21 mouse cellular contexts compared by ENCODE assay signal in genomic region chr5:9035457-9035856, GRCm38 (mm10).
"Had no signal": no experiment of that assay in that cellular context is flagged by ENCODE, and none has a peak within 500 bp of the region (broad histone marks: within the 10 kb centered on the region; RNA-seq: fewer than 3 reads in every experiment).

No protein-coding gene starts in this region.

- ATAC-seq: lung, postnatal 0 days; midbrain, embryonic 15.5 days had no signal

- H3K4me2 ChIP-seq: limb, embryonic 12.5 days; limb, embryonic 15.5 days; liver, embryonic 15.5 days; lung, embryonic 14.5 days; midbrain, embryonic 12.5 days; midbrain, embryonic 15.5 days; neural tube, embryonic 12.5 days; neural tube, embryonic 15.5 days had no signal

- H3K9ac ChIP-seq: limb, embryonic 12.5 days; limb, embryonic 15.5 days; liver, embryonic 15.5 days; lung, embryonic 14.5 days; midbrain, embryonic 12.5 days; midbrain, embryonic 15.5 days; neural tube, embryonic 12.5 days; neural tube, embryonic 15.5 days had no signal

- DNase-seq: kidney, adult 18-20 months; kidney, postnatal 36 days; left cerebral cortex, postnatal 4 days; lung, embryonic 14.5 days; right cerebral cortex, adult 18-20 months; right cerebral cortex, postnatal 14 days; right cerebral cortex, postnatal 4 days; thymus, adult 2 months; thymus, postnatal 14 days; thymus, postnatal 4 days had no signal

- H3K27me3 ChIP-seq: limb, embryonic 12.5 days; limb, embryonic 15.5 days; liver, embryonic 15.5 days; midbrain, embryonic 12.5 days; midbrain, embryonic 15.5 days; neural tube, embryonic 12.5 days; neural tube, embryonic 15.5 days had no signal

- H3K36me3 ChIP-seq: limb, embryonic 12.5 days; limb, embryonic 15.5 days; liver, embryonic 15.5 days; midbrain, embryonic 12.5 days; midbrain, embryonic 15.5 days; neural tube, embryonic 12.5 days; neural tube, embryonic 15.5 days had no signal

- H3K4me1 ChIP-seq: limb, embryonic 12.5 days; limb, embryonic 15.5 days; midbrain, embryonic 12.5 days; midbrain, embryonic 15.5 days; neural tube, embryonic 12.5 days; neural tube, embryonic 15.5 days had no signal

- H3K27ac ChIP-seq: kidney, postnatal 0 days; limb, embryonic 12.5 days; limb, embryonic 15.5 days; macrophage; midbrain, embryonic 12.5 days; midbrain, embryonic 15.5 days; neural tube, embryonic 12.5 days; neural tube, embryonic 15.5 days; stomach, postnatal 0 days had no signal

- H3K4me3 ChIP-seq: limb, embryonic 12.5 days; limb, embryonic 15.5 days; liver, embryonic 15.5 days; midbrain, embryonic 12.5 days; midbrain, embryonic 15.5 days; neural tube, embryonic 12.5 days; neural tube, embryonic 15.5 days had no signal

- H3K9me3 ChIP-seq: limb, embryonic 12.5 days; limb, embryonic 15.5 days; liver, embryonic 15.5 days; midbrain, embryonic 12.5 days; midbrain, embryonic 15.5 days; neural tube, embryonic 12.5 days; neural tube, embryonic 15.5 days had no signal
